Mouse (Mus musculus): ENCODE data around the gene Gm45194.

DNA sequence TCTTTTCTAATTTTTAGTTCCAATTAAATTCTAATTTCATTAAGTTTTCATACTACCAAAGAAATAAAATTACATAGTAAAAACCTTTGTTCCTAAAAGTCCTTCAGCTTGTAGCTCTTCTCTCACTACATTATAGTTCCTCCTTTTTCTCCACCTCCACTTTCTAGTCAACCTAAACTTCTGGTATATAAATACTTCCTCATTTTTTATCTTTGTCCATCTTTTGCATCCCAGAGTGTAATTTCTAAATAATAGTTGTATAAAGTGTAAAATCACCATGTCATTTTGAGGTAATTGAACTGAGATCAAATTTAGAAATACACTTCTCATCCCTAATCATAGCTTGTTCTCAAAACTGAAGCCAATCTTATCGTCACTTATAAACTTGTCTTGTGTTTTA is 351.7 kb downstream of the Gm45194 start:
- TF ChIP-seq GATA1 (IDR thresholded peaks at IDR 0.05; ENCODE audit: borderline replicate concordance, low read length) (no peak), FLI1 (IDR thresholded peaks at IDR 0.05; ENCODE audit: low read length) (no peak)
